Mouse (Mus musculus): ENCODE results near the gene Gpank1. TPM values are rescaled to one million over a fixed set of nuclear protein-coding genes. Genes with fewer than 3 reads are reported as not detected.
"Not testable (repeated sequence)": the region's sequence is repeated elsewhere in the genome, so short reads cannot be mapped to it uniquely, and the experiment has no call there.

Gene Gpank1
- polyA plus RNA-seq, 2 experiments, result 15.1 to 17.5 TPM

DNA sequence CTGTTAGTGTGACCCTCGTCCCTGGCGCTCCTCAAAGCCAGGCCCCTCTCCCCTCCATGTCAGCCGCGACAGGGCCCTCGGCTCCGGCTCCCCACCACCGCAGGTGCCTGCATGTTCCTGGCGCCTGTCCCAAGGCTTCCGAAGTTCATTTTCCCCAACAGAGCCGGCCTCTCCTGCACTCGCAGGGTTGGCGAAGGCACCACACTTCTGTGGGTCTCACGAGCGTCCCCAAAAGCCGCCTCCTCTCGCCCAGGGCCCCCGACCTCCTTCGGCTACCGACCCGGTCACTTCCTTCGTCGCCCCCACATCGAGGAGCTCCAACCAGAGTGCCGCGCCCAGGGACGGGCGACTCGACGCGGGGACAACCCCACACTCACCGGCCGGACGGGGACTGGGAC, 511 bp upstream of the Gpank1 start:
- peak overlapping the region; percentile 74 for H3K4me2 ChIP-seq (replicated peaks; ENCODE audit: low read depth, low read length, severe bottlenecking)
- H3K9ac ChIP-seq (ENCODE audit: low read depth, low read length, severe bottlenecking), result peak overlapping the region; percentile 90
- peak overlapping the region; percentile 71 for H3K27ac ChIP-seq (replicated peaks; ENCODE audit: low read depth, low read length)
- TF ChIP-seq POLR2A (IDR thresholded peaks at IDR 0.05; ENCODE audit: borderline replicate concordance, extremely low read depth, insufficient read depth, insufficient read length), result no peak
- no peaks in the 10 kb centered on the region for H3K27me3 ChIP-seq (ENCODE audit: control insufficient read depth, insufficient read depth, low read length)
- DNase-seq (ENCODE audit: low spot score) (no peak), ATAC-seq (ENCODE audit: low FRiP score, low read depth) (no peak)
- WGBS, result 0% methylated on average over 33 of the region's 33 CpGs
- H3K4me1 ChIP-seq (ENCODE audit: control insufficient read depth, insufficient read depth, low read length), result peaks cover 12% of the 10 kb centered on the region
- no peaks in the 10 kb centered on the region for H3K9me3 ChIP-seq (ENCODE audit: control insufficient read depth, low read length)
- H3K36me3 ChIP-seq (ENCODE audit: control insufficient read depth, insufficient read depth, low read length), result peaks cover 46% of the 10 kb centered on the region
- H3K4me3 ChIP-seq (replicated peaks; ENCODE audit: low read length), result peak overlapping the region; percentile 98

DNA sequence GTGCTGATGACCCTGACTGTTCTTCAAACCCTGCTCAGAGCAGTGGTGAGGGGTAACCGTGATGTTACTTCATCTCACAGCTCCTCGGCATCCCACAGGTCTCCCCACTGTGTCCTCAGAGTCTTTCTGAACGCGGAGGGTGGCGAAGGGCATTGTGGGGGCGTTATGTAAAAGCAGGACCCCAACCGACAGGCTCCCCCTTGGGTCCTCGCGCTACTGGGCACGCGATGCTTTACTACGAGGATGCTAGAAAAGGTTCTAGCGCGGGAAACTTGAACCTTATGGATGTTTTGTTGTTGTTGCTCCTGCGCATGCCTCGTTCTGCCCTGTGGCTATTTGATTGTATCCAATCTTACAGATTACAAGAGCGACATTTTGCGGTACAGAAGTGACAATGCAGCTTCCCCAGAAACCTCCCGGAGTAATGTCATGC, 632 bp downstream of the Gpank1 start, which contains the start of gene Csnk2b:
Gene Csnk2b, minus strand, starts transcription at position 183 of the 433 bp plus-strand sequence.
- Histone ChIP-seq H3K4me1 (ENCODE audit: control insufficient read depth, insufficient read depth, low read length) (peaks cover 18% of the 10 kb centered on the region), H3K27me3 (ENCODE audit: control insufficient read depth, insufficient read depth, low read length) (no peaks in the 10 kb centered on the region), H3K27ac (replicated peaks; ENCODE audit: low read depth, low read length) (peak within 1 kb of the TSS; percentile 84), H3K36me3 (ENCODE audit: control insufficient read depth, insufficient read depth, low read length) (peaks cover 36% of the 10 kb centered on the region), H3K9me3 (ENCODE audit: control insufficient read depth, low read length) (no peaks in the 10 kb centered on the region), H3K4me2 (replicated peaks; ENCODE audit: low read depth, low read length, severe bottlenecking) (peak within 1 kb of the TSS; percentile 74), H3K9ac (ENCODE audit: low read depth, low read length, severe bottlenecking) (peak within 1 kb of the TSS; percentile 90), H3K4me3 (replicated peaks; ENCODE audit: low read length) (peak within 1 kb of the TSS; percentile 98)
- under 1% methylated on average over 19 of the region's 19 CpGs for WGBS
- TF ChIP-seq POLR2A (IDR thresholded peaks at IDR 0.05; ENCODE audit: borderline replicate concordance, extremely low read depth, insufficient read depth, insufficient read length), result no peak
- ATAC-seq (ENCODE audit: low FRiP score, low read depth) (no peak), DNase-seq (ENCODE audit: low spot score) (peak; percentile 72)

GRCm38 (mm10) chr17:35123287-35123686, 2.0 kb downstream of the Gpank1 start:
- not testable (repeated sequence) for H3K9ac ChIP-seq (ENCODE audit: low read depth, low read length, severe bottlenecking); H3K4me2 ChIP-seq (replicated peaks; ENCODE audit: low read depth, low read length, severe bottlenecking); H3K9me3 ChIP-seq (ENCODE audit: control insufficient read depth, low read length); H3K4me3 ChIP-seq (replicated peaks; ENCODE audit: low read length); DNase-seq (ENCODE audit: low spot score); H3K27me3 ChIP-seq (ENCODE audit: control insufficient read depth, insufficient read depth, low read length); H3K27ac ChIP-seq (replicated peaks; ENCODE audit: low read depth, low read length); ATAC-seq (ENCODE audit: low FRiP score, low read depth)
- peaks cover 23% of the 10 kb centered on the region for H3K4me1 ChIP-seq (ENCODE audit: control insufficient read depth, insufficient read depth, low read length)
- 94% methylated on average over 9 of the region's 9 CpGs for WGBS
- peaks cover 30% of the 10 kb centered on the region for H3K36me3 ChIP-seq (ENCODE audit: control insufficient read depth, insufficient read depth, low read length)

DNA sequence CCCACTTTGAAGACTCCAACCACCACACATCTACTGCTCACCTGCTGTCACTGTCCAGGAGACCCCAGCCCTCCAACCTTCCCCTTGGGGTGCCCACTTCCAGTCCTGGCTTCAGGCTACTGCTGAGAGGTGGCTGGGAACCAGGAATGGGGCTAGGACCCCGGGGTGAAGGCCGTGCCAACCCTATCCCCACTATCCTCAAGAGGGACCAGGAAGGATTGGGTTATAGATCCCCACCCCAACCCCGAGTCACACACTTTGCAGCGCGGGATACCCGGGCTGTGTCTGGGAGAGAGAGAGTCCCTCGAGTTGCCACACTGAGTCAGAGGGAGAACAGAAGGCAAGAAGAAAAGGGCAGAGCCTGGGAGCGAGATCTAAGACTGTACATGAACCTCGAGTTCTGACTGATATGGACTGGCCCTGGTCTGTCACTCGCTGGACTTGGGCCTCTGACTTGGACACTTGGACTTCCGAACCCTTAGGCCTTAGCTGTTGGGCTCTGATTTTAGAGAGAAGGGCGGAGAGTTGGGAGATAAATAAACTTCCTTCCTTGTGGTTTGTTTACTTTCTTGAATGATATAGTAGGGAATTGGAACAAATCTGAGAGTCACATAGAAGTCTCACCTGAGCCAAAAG, 3.1 kb downstream of the Gpank1 start:
- peaks cover 23% of the 10 kb centered on the region for H3K4me1 ChIP-seq (ENCODE audit: control insufficient read depth, insufficient read depth, low read length)
- 91% methylated on average over 12 of the region's 12 CpGs for WGBS
- H3K27me3 ChIP-seq (ENCODE audit: control insufficient read depth, insufficient read depth, low read length), result not testable (repeated sequence)

GRCm38 (mm10) chr17:35125081-35125480, 3.8 kb downstream of the Gpank1 start:
- TF ChIP-seq POLR2A (IDR thresholded peaks at IDR 0.05; ENCODE audit: borderline replicate concordance, extremely low read depth, insufficient read depth, insufficient read length), result no peak
- Histone ChIP-seq H3K9ac (ENCODE audit: low read depth, low read length, severe bottlenecking) (no peak overlapping the region; the same call in 1 of the 2 replicates), H3K9me3 (ENCODE audit: control insufficient read depth, low read length) (no peaks in the 10 kb centered on the region), H3K4me2 (replicated peaks; ENCODE audit: low read depth, low read length, severe bottlenecking) (no peak overlapping the region), H3K4me1 (ENCODE audit: control insufficient read depth, insufficient read depth, low read length) (peaks cover 19% of the 10 kb centered on the region), H3K36me3 (ENCODE audit: control insufficient read depth, insufficient read depth, low read length) (peaks cover 20% of the 10 kb centered on the region), H3K27me3 (ENCODE audit: control insufficient read depth, insufficient read depth, low read length) (no peaks in the 10 kb centered on the region), H3K27ac (replicated peaks; ENCODE audit: low read depth, low read length) (no peak overlapping the region), H3K4me3 (replicated peaks; ENCODE audit: low read length) (no peak overlapping the region; the same call in 1 of the 2 replicates)
- no peak for ATAC-seq (ENCODE audit: low FRiP score, low read depth)
- no peak for DNase-seq (ENCODE audit: low spot score)
- 90% methylated on average over 1 of the region's 1 CpGs for WGBS

More for the DNA sequence above, 3.1 kb downstream of the Gpank1 start:
- DNase-seq (ENCODE audit: low spot score); H3K9ac ChIP-seq (ENCODE audit: low read depth, low read length, severe bottlenecking); H3K9me3 ChIP-seq (ENCODE audit: control insufficient read depth, low read length); H3K4me2 ChIP-seq (replicated peaks; ENCODE audit: low read depth, low read length, severe bottlenecking); H3K27ac ChIP-seq (replicated peaks; ENCODE audit: low read depth, low read length); ATAC-seq (ENCODE audit: low FRiP score, low read depth); H3K4me3 ChIP-seq (replicated peaks; ENCODE audit: low read length): not testable (repeated sequence)
- peaks cover 26% of the 10 kb centered on the region for H3K36me3 ChIP-seq (ENCODE audit: control insufficient read depth, insufficient read depth, low read length)
